Mouse (Mus musculus) lung, embryonic 16.5 days (tissue): ENCODE data around the gene Agpat4. TPM values are rescaled to one million over a fixed set of nuclear protein-coding genes. Genes with fewer than 3 reads are reported as not detected.

ENCODE experiments used
- ATAC-seq: fragments of 200-750 bp; cut with Nextera tagmentation; 2 replicates; pipeline ENCODE4 v1.8.0; 2017; ENCODE audit warnings: low read depth, mild to moderate bottlenecking, moderate library complexity
- H3K27ac ChIP-seq: fragments of 300-500 bp; sonication (generic); 2 replicates; pipeline ENCODE4 v1.5.1; 2014; ENCODE audit warnings: mild to moderate bottlenecking, control low read depth, low read length
- H3K27me3 ChIP-seq: fragments of 300-500 bp; sonication (generic); 2 replicates; pipeline ENCODE4 v1.6.1; 2014; ENCODE audit warnings: low read depth, low read length, mixed read lengths; ENCODE audit not compliant: control insufficient read depth, insufficient read depth
- H3K36me3 ChIP-seq: fragments of 300-500 bp; sonication (generic); 2 replicates; pipeline ENCODE4 v1.6.1; 2014; ENCODE audit warnings: low read length; ENCODE audit not compliant: control insufficient read depth, insufficient read depth
- H3K4me1 ChIP-seq: fragments of 300-500 bp; sonication (generic); replicated peaks from 2 replicates; pipeline ENCODE4 v1.6.1; 2014; ENCODE audit warnings: low read length, mixed read lengths; ENCODE audit not compliant: control insufficient read depth, insufficient read depth
- H3K4me2 ChIP-seq: fragments of 300-500 bp; sonication (generic); 2 replicates; pipeline ENCODE4 v1.6.1; 2014; ENCODE audit warnings: low read depth, low read length, control low read depth
- H3K4me3 ChIP-seq: fragments of 300-500 bp; sonication (generic); 2 replicates; pipeline ENCODE4 v1.5.1; 2014; ENCODE audit warnings: mild to moderate bottlenecking, low read length, control low read depth
- H3K9ac ChIP-seq: fragments of 300-500 bp; sonication (generic); 2 replicates; pipeline ENCODE4 v1.6.1; 2014; ENCODE audit warnings: low read length, control low read depth
- H3K9me3 ChIP-seq: fragments of 300-500 bp; sonication (generic); 2 replicates; pipeline ENCODE4 v1.6.1; 2016; ENCODE audit warnings: low read length; ENCODE audit not compliant: control insufficient read depth
- WGBS: fragments of 180-500 bp; shearing (Covaris S2); extraction: QIAGEN DNeasy Blood & Tissue Kit; methylation state at CpG from one replicate; pipeline ENCODE4 v1.1.7; 2014; 5-methylcytosine and 5-hydroxymethylcytosine counted together
- polyA plus RNA-seq: library from polyadenylated mRNA; unstranded; fragments of >200 nt; fragmentation: Nextera tagmentation; extraction: Ambion mirVana; gene quantifications from 2 replicates; pipeline ENCODE4 v1.2.1, GENCODE M21; 2015

The Agpat4 gene
- polyA plus RNA-seq, 1 experiment from 2014 or later, result 39.6 TPM

- H3K36me3 ChIP-seq, result peaks cover 18% of the 10 kb centered on the region
Observed at GRCm38 (mm10) chr17:12259957-12260356, 141.5 kb downstream of the Agpat4 start.

GRCm38 (mm10) chr17:12261376-12261775 is 142.9 kb downstream of the Agpat4 start:
- Histone ChIP-seq H3K4me2 (no peak overlapping the region), H3K4me1 (peaks cover 13% of the 10 kb centered on the region), H3K9me3 (no peaks in the 10 kb centered on the region), H3K27ac (no peak overlapping the region), H3K36me3 (peaks cover 15% of the 10 kb centered on the region), H3K9ac (no peak overlapping the region), H3K4me3 (no peak overlapping the region), H3K27me3 (no peaks in the 10 kb centered on the region)
- WGBS, result 91% methylated on average over 7 of the region's 7 CpGs
- ATAC-seq, result no peak

More at GRCm38 (mm10) chr17:12259957-12260356, 141.5 kb downstream of the Agpat4 start:
- Histone ChIP-seq H3K4me3 (no peak overlapping the region), H3K4me1 (0 out of 2 replicates have a peak, but pooled peaks cover 5% of the 10 kb centered on the region), H3K9ac (no peak overlapping the region), H3K4me2 (no peak overlapping the region), H3K27ac (no peak overlapping the region), H3K27me3 (no peaks in the 10 kb centered on the region), H3K9me3 (no peaks in the 10 kb centered on the region)
- WGBS, result 91% methylated on average over 8 of the region's 8 CpGs
- ATAC-seq, result no peak

- Histone ChIP-seq H3K4me1 (peaks cover 18% of the 10 kb centered on the region), H3K4me2 (no peak overlapping the region), H3K9me3 (no peaks in the 10 kb centered on the region), H3K27ac (no peak overlapping the region), H3K36me3 (peaks cover 15% of the 10 kb centered on the region), H3K27me3 (no peaks in the 10 kb centered on the region), H3K4me3 (no peak overlapping the region), H3K9ac (no peak overlapping the region)
- 58% methylated on average over 2 of the region's 2 CpGs for WGBS
- 0 out of 2 replicates have a peak, but pooled peaks have one; percentile 26 for ATAC-seq
Observed at GRCm38 (mm10) chr17:12261887-12262286, 143.4 kb downstream of the Agpat4 start.

- Histone ChIP-seq H3K9me3 (no peaks in the 10 kb centered on the region), H3K27ac (no peak overlapping the region), H3K27me3 (no peaks in the 10 kb centered on the region), H3K4me3 (no peak overlapping the region), H3K9ac (no peak overlapping the region), H3K4me1 (peaks cover 18% of the 10 kb centered on the region), H3K4me2 (no peak overlapping the region), H3K36me3 (peaks cover 7% of the 10 kb centered on the region)
- ATAC-seq, result no peak
- 95% methylated on average over 8 of the region's 8 CpGs for WGBS
Observed at GRCm38 (mm10) chr17:12262851-12263250, 144.3 kb downstream of the Agpat4 start.

GRCm38 (mm10) chr17:12263787-12264186 is 145.3 kb downstream of the Agpat4 start:
- peak overlapping the region; percentile 38; the same call in 1 of the 2 replicates for H3K27ac ChIP-seq
- peak; percentile 65 for ATAC-seq
- H3K9me3 ChIP-seq, result no peaks in the 10 kb centered on the region
- H3K36me3 ChIP-seq, result peaks cover 3% of the 10 kb centered on the region; the same call in 1 of the 2 replicates
- H3K4me2 ChIP-seq, result no peak overlapping the region
- no peak overlapping the region for H3K9ac ChIP-seq
- 50% methylated on average over 13 of the region's 13 CpGs for WGBS
- no peaks in the 10 kb centered on the region for H3K27me3 ChIP-seq
- no peak overlapping the region for H3K4me3 ChIP-seq
- H3K4me1 ChIP-seq, result peaks cover 18% of the 10 kb centered on the region

- peak; percentile 53; the same call in 1 of the 2 replicates for ATAC-seq
- H3K4me1 ChIP-seq, result peaks cover 18% of the 10 kb centered on the region
- no peak overlapping the region for H3K4me3 ChIP-seq
- H3K9ac ChIP-seq, result no peak overlapping the region
- H3K27me3 ChIP-seq, result no peaks in the 10 kb centered on the region
- no peaks in the 10 kb centered on the region for H3K9me3 ChIP-seq
- H3K27ac ChIP-seq, result 0 out of 2 replicates have a peak overlapping the region, but pooled peaks have one; percentile 38
- peaks cover 5% of the 10 kb centered on the region; the same call in 1 of the 2 replicates for H3K36me3 ChIP-seq
- 69% methylated on average over 3 of the region's 3 CpGs for WGBS
- H3K4me2 ChIP-seq, result no peak overlapping the region
Observed at GRCm38 (mm10) chr17:12264293-12264692, 145.8 kb downstream of the Agpat4 start.

GRCm38 (mm10) chr17:12265969-12266925 is 147.7 kb downstream of the Agpat4 start:
- ATAC-seq, result peak; percentile 77

GRCm38 (mm10) chr17:12268091-12268490 is 149.6 kb downstream of the Agpat4 start:
- H3K4me2 ChIP-seq, result no peak overlapping the region
- H3K27ac ChIP-seq, result no peak overlapping the region
- ATAC-seq, result no peak
- H3K27me3 ChIP-seq, result no peaks in the 10 kb centered on the region
- H3K4me1 ChIP-seq, result peaks cover 18% of the 10 kb centered on the region
- H3K9me3 ChIP-seq, result no peaks in the 10 kb centered on the region
- H3K36me3 ChIP-seq, result peaks cover 18% of the 10 kb centered on the region
- no peak overlapping the region for H3K9ac ChIP-seq
- WGBS, result 74% methylated on average over 4 of the region's 4 CpGs
- H3K4me3 ChIP-seq, result no peak overlapping the region

More at GRCm38 (mm10) chr17:12265969-12266925, 147.7 kb downstream of the Agpat4 start:
- H3K4me3 ChIP-seq, result no peak overlapping the region
- WGBS, result 54% methylated on average over 21 of the region's 21 CpGs
- H3K4me1 ChIP-seq, result peaks cover 18% of the 10 kb centered on the region
- H3K36me3 ChIP-seq, result peaks cover 11% of the 10 kb centered on the region
- H3K9me3 ChIP-seq, result no peaks in the 10 kb centered on the region
- no peak overlapping the region for H3K9ac ChIP-seq
- no peaks in the 10 kb centered on the region for H3K27me3 ChIP-seq
- no peak overlapping the region for H3K4me2 ChIP-seq
- peak overlapping the region; percentile 55 for H3K27ac ChIP-seq

- H3K27ac ChIP-seq, result no peak overlapping the region
- no peak for ATAC-seq
- no peaks in the 10 kb centered on the region for H3K27me3 ChIP-seq
- no peak overlapping the region for H3K4me3 ChIP-seq
- H3K36me3 ChIP-seq, result peaks cover 18% of the 10 kb centered on the region
- no peak overlapping the region for H3K4me2 ChIP-seq
- H3K9me3 ChIP-seq, result no peaks in the 10 kb centered on the region
- H3K4me1 ChIP-seq, result peaks cover 18% of the 10 kb centered on the region
- no peak overlapping the region for H3K9ac ChIP-seq
- WGBS, result 84% methylated on average over 10 of the region's 10 CpGs
Observed at GRCm38 (mm10) chr17:12268538-12268937, 150.0 kb downstream of the Agpat4 start.
